Mouse (Mus musculus): Measurements from ENCODE around the gene Eef1b2.

The Eef1b2 gene

GRCm38 (mm10) chr1:63192306-63193065, 15.9 kb downstream of the Eef1b2 start:
- no peak for DNase-seq (ENCODE audit: low spot score)

DNA sequence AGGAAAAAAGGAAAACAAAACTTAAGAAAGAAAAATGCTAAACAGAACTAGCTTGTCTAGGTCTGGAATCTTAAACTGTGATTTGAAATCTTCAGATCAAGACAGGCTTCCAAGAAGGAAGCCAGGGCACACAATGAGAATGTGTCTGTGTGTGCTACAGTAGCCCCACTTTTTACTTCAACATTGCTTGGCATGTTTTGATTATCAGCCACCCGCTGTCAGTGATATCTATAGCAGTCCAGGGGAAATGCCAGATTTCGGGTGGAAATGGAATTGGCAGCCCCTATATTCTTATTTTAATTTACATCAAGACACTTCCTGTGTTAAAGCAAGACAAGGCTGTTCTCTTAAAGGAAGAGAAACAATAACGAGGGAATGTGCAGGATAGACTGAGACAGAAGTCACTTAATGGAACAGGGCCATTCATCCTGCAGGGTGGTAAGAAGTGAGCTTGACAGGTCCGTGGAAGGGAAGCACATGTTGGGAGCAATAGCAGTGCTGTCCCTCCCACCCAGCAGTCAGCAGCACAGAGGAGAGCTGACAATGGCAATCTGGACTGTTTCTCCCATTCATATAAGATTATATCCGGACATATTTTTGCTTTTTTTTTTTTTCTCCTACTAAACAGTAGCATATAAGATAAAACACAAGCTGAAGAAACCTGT, 19.4 kb downstream of the Eef1b2 start:
- no peak for DNase-seq (ENCODE audit: low spot score)

DNA sequence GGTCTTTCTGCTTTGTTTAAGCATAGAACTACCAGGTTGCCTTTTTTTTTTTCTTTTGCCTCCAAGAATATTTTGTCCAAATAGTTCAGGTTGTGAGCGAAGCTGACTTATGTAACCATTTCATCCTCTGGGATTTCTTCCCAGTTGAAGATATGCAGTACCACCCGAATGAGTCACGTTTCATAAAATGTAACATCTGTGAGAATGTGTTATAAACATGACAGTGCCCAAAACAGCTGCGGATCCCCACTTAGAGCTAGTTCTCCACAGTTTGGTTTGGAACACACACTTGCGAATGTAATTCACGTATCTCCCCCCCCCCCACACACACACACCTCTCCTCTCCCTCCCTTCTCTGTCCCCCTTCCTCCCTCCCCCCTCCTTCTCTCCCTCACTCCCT, 22.8 kb downstream of the Eef1b2 start:
- DNase-seq (ENCODE audit: low spot score), result no peak

DNA sequence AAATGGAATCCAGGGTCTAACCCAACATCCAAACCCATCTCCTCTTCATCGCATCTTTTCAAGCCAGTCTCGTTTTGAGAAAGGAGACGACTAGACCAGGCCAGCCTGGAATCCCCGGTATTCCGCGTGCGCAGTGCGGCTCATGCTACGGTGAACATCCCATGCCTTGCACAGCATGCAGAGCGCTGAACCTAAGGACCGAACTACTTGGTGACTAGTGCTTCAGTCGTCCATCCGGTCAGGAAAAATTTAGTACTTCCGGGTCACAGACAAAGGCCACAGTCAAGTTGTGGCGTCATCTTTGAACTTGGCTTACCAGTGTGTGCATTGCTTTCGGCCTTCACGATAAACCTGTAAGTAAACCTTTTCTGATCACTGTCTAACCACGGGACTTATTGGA, 23.7 kb downstream of the Eef1b2 start:
- no peak for DNase-seq (ENCODE audit: low spot score)

GRCm38 (mm10) chr1:63201672-63202071, 25.0 kb downstream of the Eef1b2 start:
- no peak for DNase-seq (ENCODE audit: low spot score)

GRCm38 (mm10) chr1:63203471-63203870, 26.8 kb downstream of the Eef1b2 start:
- DNase-seq (ENCODE audit: low spot score), result no peak

DNA sequence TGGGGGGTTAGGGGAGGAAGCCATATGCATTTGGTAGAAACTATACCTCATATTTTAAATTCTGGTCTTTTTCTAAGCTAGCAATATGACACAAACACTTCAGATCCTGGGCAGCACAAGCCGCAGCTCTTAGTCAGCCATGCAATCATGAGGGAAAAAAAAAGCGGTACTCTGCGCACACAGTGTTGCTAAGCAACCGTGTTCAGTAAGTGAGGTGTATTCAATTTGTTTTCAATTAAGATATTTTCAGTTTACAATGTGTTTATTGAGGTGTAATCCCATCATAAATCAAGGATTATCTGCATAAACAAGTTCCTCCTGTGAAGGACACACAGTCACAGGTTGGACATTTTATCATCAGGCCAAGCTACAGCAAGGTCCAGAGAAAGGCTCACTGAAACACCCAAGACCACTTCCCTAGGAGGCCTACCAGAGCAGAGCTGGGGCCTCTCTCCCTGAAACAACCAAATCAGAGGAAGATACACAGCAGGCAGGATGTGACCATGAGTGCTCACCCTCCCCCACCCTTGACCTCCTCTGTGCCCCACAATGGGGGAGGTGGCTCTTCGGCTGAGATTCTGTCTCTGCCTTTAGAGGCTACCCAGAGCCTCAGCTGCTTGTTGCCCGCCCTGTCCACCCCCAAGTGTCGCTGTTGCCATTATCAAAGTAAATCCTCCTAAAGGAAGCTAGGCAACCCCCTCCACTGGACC, 27.5 kb downstream of the Eef1b2 start:
- no peak for DNase-seq (ENCODE audit: low spot score)

DNA sequence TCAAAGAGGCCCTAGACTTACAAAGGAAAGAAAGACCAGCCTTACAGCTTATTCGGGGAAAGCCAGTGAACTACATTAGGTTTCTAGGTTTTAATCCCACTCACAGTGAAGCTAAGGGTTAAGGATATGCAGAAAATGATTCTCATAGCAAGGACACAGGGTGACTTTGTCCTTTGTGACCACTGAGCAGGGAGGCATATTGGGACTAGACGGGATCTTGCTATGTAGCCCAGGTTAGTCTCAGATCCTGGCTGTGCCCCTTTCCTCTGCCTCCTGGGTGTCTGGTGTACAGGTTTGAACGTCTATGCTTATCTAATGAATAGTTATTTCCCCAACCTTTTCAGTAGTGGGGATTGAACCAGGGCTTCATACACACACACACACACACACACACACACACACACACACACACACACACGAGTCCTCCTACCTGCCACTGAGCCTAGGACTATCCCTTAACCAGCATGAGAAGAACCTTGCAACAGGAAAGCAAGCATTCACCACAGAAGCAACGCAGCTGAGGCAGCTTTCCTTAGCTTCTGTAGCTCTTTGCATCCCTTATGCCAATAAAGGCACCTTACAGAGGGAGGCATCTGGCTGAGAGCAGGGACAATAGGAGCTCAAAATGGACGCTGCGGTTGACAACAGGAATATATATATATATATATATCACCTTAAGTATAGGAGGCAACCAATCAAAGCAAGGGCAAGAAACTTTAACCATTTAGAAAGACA, 28.2 kb downstream of the Eef1b2 start:
- DNase-seq (ENCODE audit: low spot score), result no peak

GRCm38 (mm10) chr1:63207607-63208006, 31.0 kb downstream of the Eef1b2 start:
- no peak for DNase-seq (ENCODE audit: low spot score)

GRCm38 (mm10) chr1:63209861-63210529, 33.4 kb downstream of the Eef1b2 start:
- DNase-seq (ENCODE audit: low spot score), result no peak

DNA sequence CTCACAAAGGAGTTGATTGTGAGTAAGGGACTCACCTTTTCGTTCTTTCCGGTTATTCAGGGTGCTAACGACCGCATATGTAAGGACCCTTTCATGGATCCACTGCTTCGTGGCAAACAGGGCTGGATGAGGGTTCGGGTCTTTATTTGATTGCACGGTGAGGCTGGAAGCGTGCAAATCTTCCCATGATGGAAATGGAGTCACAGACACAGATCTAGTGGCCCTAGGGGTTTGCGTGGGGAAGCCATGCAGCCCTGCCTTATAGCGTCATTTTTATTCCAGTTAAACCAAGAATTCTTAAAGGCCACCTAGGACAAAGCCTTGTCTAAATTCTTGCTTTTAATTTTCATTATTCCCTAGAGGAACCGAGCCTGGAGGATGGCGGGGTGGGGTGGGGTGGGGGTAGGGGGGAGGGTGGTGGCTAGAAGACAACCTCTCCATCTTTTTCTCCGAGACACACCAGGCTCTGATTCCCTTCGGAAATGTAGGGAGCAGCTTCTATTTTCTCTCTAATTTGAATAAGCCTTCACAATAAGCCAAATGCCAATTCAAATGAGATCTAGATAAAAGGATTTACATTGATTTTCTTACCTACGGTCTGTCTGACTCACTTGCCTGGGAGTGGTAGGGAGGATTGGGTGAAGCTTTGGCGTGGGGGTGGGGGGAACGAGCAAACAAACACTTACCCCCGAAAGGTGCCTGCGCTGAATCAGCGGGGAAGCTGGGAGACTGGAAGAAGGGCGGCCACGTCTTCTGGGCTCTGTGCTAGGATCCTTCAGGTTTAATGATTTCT, 37.0 kb downstream of the Eef1b2 start:
- DNase-seq (ENCODE audit: low spot score), result no peak

- no peak for DNase-seq (ENCODE audit: low spot score)
Observed at GRCm38 (mm10) chr1:63214271-63214558, 37.6 kb downstream of the Eef1b2 start, which contains the start of gene Gpr1. TSS of gene Gpr1 (minus strand) at chr1:63214543.

GRCm38 (mm10) chr1:63214631-63215030, 38.0 kb downstream of the Eef1b2 start:
- DNase-seq (ENCODE audit: low spot score), result no peak

- DNase-seq (ENCODE audit: low spot score), result no peak
Observed at GRCm38 (mm10) chr1:63219277-63219676, 42.7 kb downstream of the Eef1b2 start.

- no peak for DNase-seq (ENCODE audit: low spot score)
Observed at GRCm38 (mm10) chr1:63225009-63225408, 48.4 kb downstream of the Eef1b2 start.

DNA sequence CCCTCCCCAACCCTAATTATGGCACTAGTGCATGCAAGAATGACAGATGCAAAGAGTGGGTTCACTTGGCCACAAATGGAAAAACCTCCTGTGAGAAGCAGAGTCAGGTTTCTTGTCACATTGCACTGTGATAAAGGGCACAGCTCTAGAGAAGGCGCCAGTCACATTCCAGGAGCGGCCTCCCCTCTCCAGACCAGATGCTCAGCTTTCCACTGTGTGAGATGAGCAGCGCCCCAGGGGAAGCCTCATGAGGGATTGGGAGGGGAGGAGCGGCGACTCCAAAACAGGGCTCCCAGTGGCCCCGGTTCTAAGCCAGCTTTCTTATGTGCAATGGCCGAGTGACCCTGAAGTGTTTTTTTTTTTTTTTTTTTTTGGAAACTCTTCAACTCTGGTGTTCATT, 49.3 kb downstream of the Eef1b2 start:
- DNase-seq (ENCODE audit: low spot score), result no peak

GRCm38 (mm10) chr1:63227241-63227640, 50.6 kb downstream of the Eef1b2 start:
- no peak for DNase-seq (ENCODE audit: low spot score)
